Mouse (Mus musculus) liver, adult 2 months (tissue): ENCODE measurements around the gene Gm3173. TPM values are rescaled to one million over a fixed set of nuclear protein-coding genes. Genes with fewer than 3 reads are reported as not detected.
"Not testable (repeated sequence)": the region's sequence is repeated elsewhere in the genome, so short reads cannot be mapped to it uniquely, and the experiment has no call there.

Experiments
- DNase-seq: peaks from one replicate; pipeline ENCODE4 v3.0.0-alpha.2; 2011; ENCODE audit warnings: low read depth, low spot score; ENCODE audit errors: extremely low read depth
- H3K27ac ChIP-seq: fragments of 200-500 bp; replicated peaks from 2 replicates; pipeline ENCODE4 v1.5.1; 2012; ENCODE audit warnings: low read depth, mild to moderate bottlenecking, control low read depth, inconsistent platforms, low read length; ENCODE audit not compliant: insufficient read depth
- H3K27me3 ChIP-seq: fragments of 200-500 bp; 2 replicates; pipeline ENCODE4 v1.6.1; 2012; ENCODE audit warnings: mild to moderate bottlenecking, moderate library complexity, low read length, inconsistent platforms; ENCODE audit not compliant: control insufficient read depth, insufficient read depth
- H3K36me3 ChIP-seq: fragments of 200-500 bp; 2 replicates; pipeline ENCODE4 v1.6.1; 2012; ENCODE audit warnings: low read length, inconsistent platforms; ENCODE audit not compliant: control insufficient read depth, insufficient read depth
- H3K4me1 ChIP-seq: fragments of 200-500 bp; 2 replicates; pipeline ENCODE4 v1.6.1; 2011; ENCODE audit warnings: low read length; ENCODE audit not compliant: control insufficient read depth, insufficient read depth
- H3K4me3 ChIP-seq: fragments of 200-500 bp; 2 replicates; pipeline ENCODE4 v1.5.1; 2011; ENCODE audit warnings: low read depth, mild to moderate bottlenecking, control low read depth, low read length, moderate library complexity; ENCODE audit not compliant: insufficient read depth
- H3K79me2 ChIP-seq: fragments of 200-500 bp; 2 replicates; pipeline ENCODE4 v1.6.1; 2012; ENCODE audit warnings: inconsistent platforms, mild to moderate bottlenecking, low read length, moderate library complexity; ENCODE audit not compliant: control insufficient read depth, insufficient read depth
- H3K9ac ChIP-seq: fragments of 200-500 bp; 2 replicates; pipeline ENCODE4 v1.6.1; 2012; ENCODE audit warnings: low read depth, mild to moderate bottlenecking, control low read depth, inconsistent platforms, low read length
- WGBS: fragments of 180-500 bp; shearing (Covaris S2); methylation state at CpG from one replicate; pipeline ENCODE4 v1.1.7; 2018; 5-methylcytosine and 5-hydroxymethylcytosine counted together
- polyA plus RNA-seq: library from polyadenylated mRNA; depleted of rRNA; stranded (reverse); fragments of >200 nt; gene quantifications from 2 replicates; pipeline ENCODE4 v1.2.3, GENCODE M21; 2012; rRNA removed
- total RNA-seq: library from RNA; depleted of rRNA; stranded (reverse); fragments of >200 nt; gene quantifications from 2 replicates; pipeline ENCODE4 v1.2.3, GENCODE M21; 2014; rRNA removed

The Gm3173 gene
- total RNA-seq, result not detected in 2 replicates
- not detected in 2 replicates for polyA plus RNA-seq

GRCm38 (mm10) chr14:4430692-4431091 is at the start of gene Gm3173:
Gm3173 (plus strand) TSS chr14:4430992.
- H3K79me2 ChIP-seq, H3K27ac ChIP-seq, H3K36me3 ChIP-seq, H3K4me3 ChIP-seq, DNase-seq, H3K9ac ChIP-seq, H3K27me3 ChIP-seq, H3K4me1 ChIP-seq: not testable (repeated sequence)

- not testable (repeated sequence) for H3K4me1 ChIP-seq, H3K79me2 ChIP-seq, H3K9ac ChIP-seq, H3K36me3 ChIP-seq, DNase-seq, H3K4me3 ChIP-seq, H3K27me3 ChIP-seq, H3K27ac ChIP-seq
Measured at GRCm38 (mm10) chr14:4385606-4386005, 45.2 kb upstream of the Gm3173 start.

- H3K4me3 ChIP-seq, H3K36me3 ChIP-seq, DNase-seq, H3K9ac ChIP-seq, H3K27ac ChIP-seq, H3K79me2 ChIP-seq, H3K27me3 ChIP-seq, H3K4me1 ChIP-seq: not testable (repeated sequence)
- 97% methylated on average over 4 of the region's 6 CpGs for WGBS
Measured at GRCm38 (mm10) chr14:4392841-4393530, 37.8 kb upstream of the Gm3173 start.

- not testable (repeated sequence) for H3K79me2 ChIP-seq, DNase-seq, H3K4me1 ChIP-seq, H3K36me3 ChIP-seq, H3K4me3 ChIP-seq, H3K27ac ChIP-seq, H3K9ac ChIP-seq, H3K27me3 ChIP-seq
- WGBS, result 55% methylated on average over 2 of the region's 3 CpGs
Measured at GRCm38 (mm10) chr14:4397226-4397625, 33.6 kb upstream of the Gm3173 start, which contains the start of gene Gm3159. Gm3159 (plus strand) TSS chr14:4397526.

- H3K9ac ChIP-seq, H3K27me3 ChIP-seq, H3K36me3 ChIP-seq, H3K79me2 ChIP-seq, H3K4me1 ChIP-seq, H3K4me3 ChIP-seq, H3K27ac ChIP-seq, DNase-seq: not testable (repeated sequence)
Measured at GRCm38 (mm10) chr14:4398624-4399023, 32.2 kb upstream of the Gm3173 start.

- not testable (repeated sequence) for H3K27ac ChIP-seq, H3K9ac ChIP-seq, DNase-seq, H3K4me3 ChIP-seq, H3K4me1 ChIP-seq, H3K36me3 ChIP-seq, H3K79me2 ChIP-seq, H3K27me3 ChIP-seq
- 78% methylated on average over 5 of the region's 5 CpGs for WGBS
Measured at GRCm38 (mm10) chr14:4400115-4400789, 30.5 kb upstream of the Gm3173 start.

GRCm38 (mm10) chr14:4401245-4401644 is 29.5 kb upstream of the Gm3173 start:
- WGBS, result 57% methylated on average over 5 of the region's 5 CpGs
- not testable (repeated sequence) for H3K36me3 ChIP-seq, H3K4me3 ChIP-seq, H3K9ac ChIP-seq, H3K27ac ChIP-seq, DNase-seq, H3K79me2 ChIP-seq, H3K27me3 ChIP-seq, H3K4me1 ChIP-seq

GRCm38 (mm10) chr14:4403840-4404239 is 27.0 kb upstream of the Gm3173 start:
- DNase-seq, H3K4me1 ChIP-seq, H3K36me3 ChIP-seq, H3K9ac ChIP-seq, H3K79me2 ChIP-seq, H3K27me3 ChIP-seq, H3K27ac ChIP-seq, H3K4me3 ChIP-seq: not testable (repeated sequence)

- H3K4me1 ChIP-seq, H3K36me3 ChIP-seq, H3K79me2 ChIP-seq, H3K9ac ChIP-seq, DNase-seq, H3K4me3 ChIP-seq, H3K27me3 ChIP-seq, H3K27ac ChIP-seq: not testable (repeated sequence)
- 21% methylated on average over 1 of the region's 1 CpGs for WGBS
Measured at GRCm38 (mm10) chr14:4409939-4410338, 20.9 kb upstream of the Gm3173 start.
